Mouse (Mus musculus) myocyte (in vitro differentiated cells): Measurements from ENCODE around the gene Flii.

Experiments used
- E2F4 ChIP-seq: IDR thresholded peaks from one replicate; pipeline ENCODE4 v1.6.1; 2011; ENCODE audit warnings: mild to moderate bottlenecking, control low read depth, moderate library complexity; ENCODE audit not compliant: insufficient read depth
- MAX ChIP-seq: IDR thresholded peaks from one replicate; pipeline ENCODE4 v1.6.1; 2011; ENCODE audit warnings: low read depth, mild to moderate bottlenecking, control low read depth
- MYOD1 ChIP-seq, 3 experiments: IDR thresholded peaks; one replicate each; pipeline ENCODE4 v1.6.1; 2011; ENCODE audit warnings: control low read depth in 2 of 3, low read depth in 2 of 3, mild to moderate bottlenecking in 2 of 3, moderate library complexity in 1 of 3; ENCODE audit not compliant: insufficient read length in 2 of 3, control insufficient read depth in 1 of 3
- POLR2A ChIP-seq: IDR thresholded peaks from one replicate; pipeline ENCODE4 v1.6.1; 2011; ENCODE audit warnings: low read depth, mild to moderate bottlenecking, control low read depth, moderate library complexity; ENCODE audit not compliant: insufficient read length
- POLR2AphosphoS2 ChIP-seq: IDR thresholded peaks from one replicate; pipeline ENCODE4 v1.6.1; 2011; ENCODE audit warnings: low read depth, control low read depth; ENCODE audit not compliant: insufficient read length
- REST ChIP-seq: IDR thresholded peaks from one replicate; pipeline ENCODE4 v1.6.1; 2011; ENCODE audit warnings: mild to moderate bottlenecking, control low read depth, moderate library complexity; ENCODE audit not compliant: insufficient read depth, insufficient read length
- SRF ChIP-seq: IDR thresholded peaks from one replicate; pipeline ENCODE4 v1.6.1; 2011; ENCODE audit warnings: low read depth; ENCODE audit not compliant: control insufficient read depth, insufficient read length
- TCF12 ChIP-seq: IDR thresholded peaks from one replicate; pipeline ENCODE4 v1.6.1; 2011; ENCODE audit warnings: mild to moderate bottlenecking, control low read depth; ENCODE audit not compliant: poor library complexity, insufficient read depth, severe bottlenecking
- USF1 ChIP-seq: IDR thresholded peaks from one replicate; pipeline ENCODE4 v1.6.1; 2011; ENCODE audit warnings: low read depth, mild to moderate bottlenecking, control low read depth, moderate library complexity

GRCm38 (mm10) chr11:60700320-60701185 is 26.5 kb downstream of the Flii start:
- TF ChIP-seq REST (no peak), USF1 (no peak), POLR2A (no peak), MAX (no peak), POLR2AphosphoS2 (no peak), SRF (no peak), E2F4 (no peak), MYOD1 (IDR thresholded peaks at IDR 0.05; ENCODE audit: control insufficient read depth in 1 of 3, insufficient read length in 2 of 3, low read depth in 2 of 3) (no peak), TCF12 (no peak)
